Mouse (Mus musculus) testis, postnatal 14 days (tissue): Measurements from ENCODE around the gene Hadha.
A peak's percentile ranks its signal among the peaks of the same experiment; 100 is the strongest.

ENCODE experiments used
- DNase-seq: peaks from one replicate; pipeline ENCODE4 v3.0.0; 2021; ENCODE audit warnings: low spot score

Gene Hadha

DNA sequence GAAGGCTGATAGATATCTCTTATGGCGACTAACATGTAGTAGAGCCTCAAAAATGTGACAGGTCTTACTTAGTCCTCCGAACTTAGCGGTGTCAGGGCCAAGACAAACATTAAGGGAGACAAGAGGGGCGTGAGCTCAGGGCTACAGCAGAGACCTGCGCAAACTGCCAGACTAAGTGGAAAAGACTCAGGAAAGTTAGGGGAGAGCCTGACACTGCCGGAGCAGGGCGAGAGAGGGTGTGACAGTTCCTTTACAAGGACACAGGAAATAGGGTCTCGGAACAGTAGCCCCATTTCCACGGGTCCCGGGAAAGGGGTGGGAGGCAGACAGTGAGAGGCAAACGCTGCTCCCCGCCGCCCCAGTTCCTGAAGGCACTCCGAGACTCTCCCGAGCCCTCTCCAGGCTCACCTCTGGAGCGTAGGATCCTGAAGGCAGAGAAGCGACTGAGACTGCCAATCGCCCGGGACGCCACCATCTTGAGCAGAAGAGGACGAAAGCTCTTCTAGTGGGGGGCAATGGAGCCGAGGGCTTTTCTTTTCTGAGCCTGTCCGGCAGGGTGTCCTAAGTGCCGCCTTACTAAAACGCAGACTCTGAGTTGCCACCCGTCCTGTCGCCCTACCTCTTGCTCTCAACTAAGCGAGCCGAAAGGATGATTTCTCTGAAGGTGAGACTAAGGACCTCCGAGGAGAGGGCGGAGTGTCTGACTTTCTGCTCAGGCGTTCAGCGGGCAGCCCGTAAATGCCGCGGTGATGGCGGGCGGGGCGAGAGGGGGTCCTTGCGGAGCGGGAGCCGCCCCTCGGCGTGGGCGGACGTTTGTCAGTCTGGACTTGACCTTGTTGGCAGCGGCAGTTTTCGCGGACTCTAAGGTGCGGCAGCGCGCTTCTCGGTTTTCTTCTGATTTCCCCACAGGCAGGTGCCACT is at the start of gene Hadha, which contains the start of gene Hadhb:
Gene Hadha (minus strand): TSS at position 689 of the 921 bp plus-strand sequence.
Gene Hadhb (plus strand): TSS at position 775 of the 921 bp plus-strand sequence.
- DNase-seq = peak; percentile 92

DNA sequence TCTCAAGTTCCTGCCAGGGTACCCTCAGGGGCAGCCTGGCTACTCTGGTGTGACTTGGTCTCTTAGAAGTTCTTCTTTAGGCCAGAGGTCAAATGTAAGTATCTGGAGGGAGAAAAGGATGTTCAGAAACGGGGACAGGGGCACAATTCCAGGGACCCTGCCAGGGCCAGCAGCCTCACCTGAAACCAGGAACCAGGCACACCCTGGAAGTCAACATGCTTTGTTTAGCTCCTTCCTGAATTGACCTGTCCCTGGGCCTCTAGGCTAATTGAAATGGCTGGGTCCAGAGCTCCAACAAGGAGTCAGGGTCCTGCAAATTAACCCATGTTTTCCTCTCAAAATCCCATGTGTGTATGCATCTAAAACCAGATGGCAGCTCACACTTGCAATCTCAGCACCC is 49.5 kb upstream of the Hadha start:
- no peak for DNase-seq

DNA sequence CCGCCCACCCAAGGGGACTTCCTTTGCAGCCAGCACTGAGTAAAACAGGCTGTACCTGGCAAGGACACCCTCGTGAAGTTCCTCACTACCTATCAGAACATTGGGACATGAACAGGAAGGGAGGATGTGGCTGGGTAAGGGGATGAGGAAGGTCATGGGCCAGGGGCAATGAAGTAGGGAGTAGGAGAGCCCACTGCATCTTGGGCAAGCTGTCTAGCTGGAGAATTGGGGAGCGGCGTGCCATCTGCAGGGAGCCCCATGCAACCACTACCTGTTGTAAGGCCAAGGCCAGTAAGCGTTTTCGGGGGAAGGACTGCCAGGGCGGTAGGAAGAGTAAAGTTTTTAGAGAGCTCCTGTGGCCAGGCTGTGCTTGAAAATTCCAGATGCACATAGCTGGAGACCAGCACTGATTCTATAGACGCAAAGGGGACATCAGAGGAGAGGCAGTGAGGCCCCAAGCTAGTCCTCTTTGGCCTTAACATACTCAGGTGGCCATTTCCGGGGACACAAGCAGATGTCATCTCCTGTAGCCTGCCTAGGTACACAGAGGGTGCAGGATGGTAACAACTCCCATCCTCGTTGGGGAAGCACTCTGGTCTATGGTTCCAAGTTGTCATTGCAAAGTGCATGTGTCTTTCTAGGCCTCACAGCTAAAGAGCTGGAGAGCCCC is 48.4 kb upstream of the Hadha start:
- DNase-seq = no peak

DNA sequence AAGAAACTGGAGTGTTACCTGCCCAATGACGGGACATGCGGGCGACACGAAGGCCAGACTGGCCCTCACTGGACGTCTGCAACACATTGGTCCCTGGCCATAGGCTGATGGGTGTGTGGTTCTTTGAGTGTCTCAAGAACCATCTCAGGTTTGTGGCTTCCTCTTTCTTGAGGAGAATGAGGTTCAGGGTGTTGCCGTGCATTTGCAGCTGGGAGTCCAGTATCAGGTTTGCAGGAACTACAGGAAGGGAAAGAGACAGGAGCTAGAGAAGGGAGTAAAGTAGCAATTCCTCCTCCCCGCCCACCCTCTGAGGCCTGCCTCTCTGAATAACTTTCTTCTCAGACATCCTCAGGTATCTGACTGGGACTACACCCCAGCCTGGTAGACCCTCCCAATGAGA is 47.3 kb upstream of the Hadha start:
- DNase-seq = no peak

DNA sequence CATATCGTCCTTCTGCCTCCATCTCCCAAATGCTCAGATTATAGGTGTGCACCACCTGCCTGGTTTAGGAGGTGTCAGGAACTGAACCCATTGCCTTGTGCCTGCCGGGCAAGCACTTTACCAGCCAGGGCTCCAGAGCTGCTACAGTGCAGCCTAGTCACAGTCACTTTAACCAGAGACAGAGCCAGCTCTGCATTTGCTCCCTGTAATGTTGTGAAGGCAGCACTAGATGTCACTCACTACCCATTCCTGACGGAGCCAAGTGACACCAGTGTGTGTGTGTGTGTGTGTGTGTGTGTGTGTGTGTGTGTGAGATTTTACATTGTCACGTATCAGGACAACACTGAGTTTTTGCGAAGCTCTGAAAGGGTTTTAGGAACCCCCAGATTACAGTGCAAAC is 46.6 kb upstream of the Hadha start:
- no peak for DNase-seq

DNA sequence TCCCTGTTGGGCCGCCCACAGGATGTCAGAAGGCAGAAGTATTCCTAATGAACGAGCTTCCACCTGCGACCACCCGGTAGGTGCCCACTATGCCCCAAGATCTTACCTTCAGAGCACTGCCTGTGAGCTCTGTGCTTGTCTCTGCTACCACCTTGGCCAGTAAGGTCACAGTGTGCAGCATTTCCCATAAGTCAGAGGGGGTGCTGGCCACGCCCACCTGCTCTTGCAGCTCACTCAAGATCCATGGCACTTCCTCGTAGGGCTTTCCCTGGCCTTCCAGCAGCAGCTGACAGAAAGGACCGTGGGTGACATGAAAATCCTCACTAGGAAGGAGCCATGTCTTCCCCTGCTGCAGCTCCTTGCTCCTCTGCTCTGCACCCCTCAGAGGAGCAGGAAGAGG is 43.3 kb upstream of the Hadha start:
- DNase-seq = no peak

DNA sequence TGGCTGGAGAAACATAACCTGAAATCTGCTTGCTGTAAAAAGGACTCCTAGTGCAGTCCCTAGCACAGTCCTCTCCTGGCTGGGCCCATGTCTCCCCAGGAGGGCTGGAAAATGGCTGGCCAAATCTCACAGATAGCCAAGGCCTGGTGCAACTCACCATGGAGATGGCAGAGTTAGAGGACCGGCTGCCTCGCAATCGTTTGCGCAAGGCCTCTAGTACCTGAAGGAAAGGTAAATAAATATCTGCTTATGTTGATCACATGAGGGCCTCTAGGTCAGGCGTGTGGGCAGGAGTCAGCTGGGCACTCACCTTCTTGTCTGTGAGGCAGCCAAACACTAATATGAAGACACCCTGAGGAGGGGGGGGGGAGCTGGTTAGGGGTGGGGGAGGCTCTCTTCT is 40.4 kb upstream of the Hadha start:
- no peak for DNase-seq

DNA sequence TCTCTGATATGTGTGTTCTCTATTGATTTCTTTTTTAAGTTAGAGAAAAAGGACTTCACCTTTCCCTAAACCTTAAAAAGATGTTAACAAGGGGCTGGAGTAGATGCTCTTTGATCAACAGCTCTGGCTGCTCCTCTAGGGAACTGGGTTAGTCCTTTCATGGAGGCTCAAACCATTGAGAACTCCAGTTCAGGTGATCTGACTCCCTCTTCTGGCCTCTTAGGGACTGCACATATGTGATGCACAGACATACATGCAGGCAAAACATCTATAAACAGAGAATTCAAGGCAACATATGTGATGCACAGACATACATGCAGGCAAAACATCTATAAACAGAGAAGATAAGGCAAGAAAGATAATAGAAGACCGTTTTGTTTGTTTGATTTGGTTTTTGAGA is 37.5 kb upstream of the Hadha start:
- no peak for DNase-seq

DNA sequence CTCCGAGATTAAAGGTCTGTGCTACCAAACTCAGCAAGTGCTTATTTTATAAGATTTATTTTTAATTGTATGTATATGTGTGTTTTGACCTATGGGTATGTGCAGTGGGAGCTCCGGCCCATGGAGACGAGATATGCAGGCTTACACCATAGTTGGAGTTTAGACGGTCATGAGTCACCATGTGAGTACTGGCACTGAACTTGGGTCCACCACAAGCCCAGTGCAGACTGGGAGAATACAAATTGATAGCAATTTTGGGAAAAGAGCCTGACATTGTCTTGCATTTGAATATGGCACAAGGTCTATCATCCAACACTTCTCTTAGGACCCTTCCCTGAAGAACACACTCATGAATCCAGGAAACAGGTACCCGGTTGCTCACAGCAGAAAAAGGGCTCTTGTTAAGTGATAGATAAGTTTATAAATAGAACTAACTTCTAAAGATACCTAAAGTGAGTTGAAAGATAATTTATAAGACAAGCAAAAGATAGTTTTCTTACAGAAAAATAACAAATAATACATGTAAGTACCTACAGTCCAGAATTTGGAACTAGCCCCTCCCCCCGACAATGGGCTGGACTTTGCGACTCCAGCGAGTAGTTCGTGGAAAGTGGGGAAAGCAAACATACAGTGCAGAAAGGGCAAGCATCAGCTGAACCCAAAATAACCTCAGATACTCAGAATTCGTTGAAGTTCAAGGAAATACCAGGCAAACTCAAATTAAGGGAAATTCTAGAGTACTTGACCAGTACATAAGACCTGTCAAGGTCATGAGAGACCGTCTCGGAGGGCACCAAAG is 32.9 kb upstream of the Hadha start:
- no peak for DNase-seq

DNA sequence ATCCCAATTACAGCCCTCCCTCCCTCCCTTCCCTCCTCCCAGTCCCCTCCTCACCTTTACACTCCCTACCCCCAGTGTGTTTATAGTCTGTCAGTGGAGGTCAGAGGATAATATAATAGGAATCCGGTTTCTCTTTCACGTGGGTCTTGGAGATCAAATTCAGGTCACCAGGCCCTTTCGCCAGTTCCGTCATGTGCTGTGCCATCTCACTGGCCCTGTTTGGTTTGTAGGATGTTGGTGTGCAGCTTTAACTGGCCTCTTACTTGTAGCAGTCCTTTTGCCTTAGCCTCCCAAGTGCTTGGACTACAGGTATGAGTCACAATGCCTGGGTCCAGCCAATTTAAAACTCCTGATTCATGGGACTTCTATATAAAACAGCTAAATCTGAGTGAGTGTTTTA is 20.8 kb upstream of the Hadha start:
- DNase-seq = no peak

DNA sequence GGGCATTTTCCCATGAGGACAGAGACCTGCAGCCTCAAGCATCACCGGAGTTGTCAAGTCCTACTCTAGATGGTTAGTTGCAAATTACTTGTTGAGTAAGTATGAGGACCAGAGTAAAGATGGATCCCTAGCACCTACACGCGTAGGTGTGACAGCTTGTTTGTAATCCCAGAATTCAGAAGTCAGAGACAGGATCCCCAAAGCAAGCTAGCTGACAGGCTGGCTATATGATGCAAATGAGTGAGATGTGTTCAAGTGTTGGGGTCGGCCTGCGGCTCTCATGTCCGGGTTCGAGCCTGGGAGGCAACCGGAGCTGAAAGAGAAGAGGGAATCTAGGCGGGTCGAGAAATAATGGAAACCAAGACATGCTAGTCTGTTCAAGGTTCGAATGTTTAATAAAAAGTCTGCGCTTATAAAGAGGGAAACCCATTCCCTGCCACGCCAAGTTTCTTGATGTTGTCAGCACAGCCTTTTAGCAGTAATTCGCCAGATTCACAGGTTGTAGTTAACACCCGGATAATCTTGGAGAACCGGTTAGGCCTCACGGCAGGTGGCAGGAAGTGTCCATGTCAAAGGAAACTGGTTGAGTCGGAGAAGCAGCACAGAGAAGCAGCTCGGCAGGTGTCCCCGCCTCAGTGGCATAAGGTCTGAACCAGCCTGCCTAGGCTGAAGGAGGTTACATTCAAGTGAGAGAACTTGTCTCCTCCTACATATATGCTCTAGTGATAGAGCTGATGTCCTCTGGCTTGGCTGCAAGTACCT is 18.1 kb upstream of the Hadha start:
- DNase-seq = no peak

DNA sequence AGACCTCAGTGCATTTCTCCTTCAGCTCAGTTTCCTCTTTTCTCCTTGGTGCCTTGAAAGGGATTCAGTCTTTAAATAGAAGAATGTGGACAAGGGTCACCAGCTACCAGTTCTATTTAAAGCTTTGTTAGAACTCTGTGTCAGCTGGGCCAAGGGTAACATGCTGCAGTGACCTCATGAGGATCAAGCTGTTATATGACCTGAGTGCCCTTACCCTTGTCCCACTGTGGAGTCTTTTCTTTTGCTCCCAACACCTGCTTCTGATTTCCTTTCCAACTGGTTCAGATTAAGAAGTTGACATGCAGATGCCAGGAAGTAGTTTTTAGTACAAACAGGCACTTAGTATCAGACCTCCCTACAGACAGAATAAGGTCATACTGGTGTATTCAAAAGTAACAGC is 17.2 kb upstream of the Hadha start:
- DNase-seq = no peak

DNA sequence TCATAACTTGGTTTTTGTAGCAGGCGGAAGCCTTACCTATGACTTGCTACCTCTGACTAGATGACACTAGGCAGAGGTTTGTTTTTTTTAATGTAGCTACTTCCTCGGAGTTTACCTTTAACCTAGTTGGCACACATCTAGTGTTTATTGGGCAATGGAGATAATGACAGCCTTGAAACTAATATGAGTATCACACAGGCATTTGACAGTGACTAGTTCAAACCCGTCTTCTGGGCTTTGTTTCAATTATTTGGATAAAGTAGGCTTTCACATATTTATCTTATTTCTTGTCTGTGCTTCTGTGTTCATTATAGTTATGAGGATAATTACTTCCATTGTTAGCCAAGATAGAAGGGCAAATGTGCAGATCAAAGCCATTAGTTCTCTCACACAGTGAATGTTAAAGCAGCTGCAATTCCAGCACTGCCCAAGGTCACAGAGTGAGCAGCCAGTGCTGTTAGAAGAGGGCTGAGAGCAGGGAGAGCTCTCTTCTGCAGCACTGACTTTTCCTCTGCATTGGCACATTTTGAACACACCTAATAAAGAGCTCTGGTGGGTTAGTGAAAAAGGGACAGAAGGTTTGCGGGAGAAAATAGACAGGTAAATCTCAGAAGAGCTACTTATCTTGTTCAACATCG is 15.5 kb upstream of the Hadha start:
- peak; percentile 64 for DNase-seq

DNA sequence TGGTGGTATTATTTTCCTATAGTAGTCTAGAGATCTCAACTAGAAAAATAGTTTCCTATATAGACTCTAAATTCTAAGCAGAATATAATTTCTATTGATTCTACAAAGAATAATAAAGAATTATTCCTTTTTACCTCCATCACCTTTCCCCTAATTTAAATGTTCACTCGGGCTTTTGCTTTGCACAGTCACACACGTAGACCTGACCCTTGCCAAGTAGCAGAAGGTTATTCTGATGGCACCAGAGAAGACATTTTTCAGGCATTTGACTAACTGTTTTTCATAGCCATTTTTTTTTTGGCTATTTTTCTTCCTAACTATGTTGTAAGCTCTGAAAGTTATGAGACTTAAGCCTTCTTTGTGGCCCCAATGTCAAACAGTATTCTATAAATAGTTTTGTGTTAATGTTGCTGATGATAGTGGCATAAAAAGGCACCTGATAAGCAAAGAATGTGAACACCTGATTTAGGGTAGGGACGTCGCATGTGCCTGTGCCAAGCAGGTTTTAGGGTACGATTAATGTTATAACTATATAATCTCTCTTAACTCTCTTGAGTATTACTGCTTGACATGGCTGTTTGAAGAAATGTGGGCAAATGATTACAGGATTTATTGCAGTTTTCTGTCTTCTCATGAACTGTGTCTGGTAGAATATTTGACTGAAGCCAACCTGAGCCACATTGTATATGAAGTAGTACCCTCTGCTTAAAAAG is 10.4 kb upstream of the Hadha start:
- no peak for DNase-seq

DNA sequence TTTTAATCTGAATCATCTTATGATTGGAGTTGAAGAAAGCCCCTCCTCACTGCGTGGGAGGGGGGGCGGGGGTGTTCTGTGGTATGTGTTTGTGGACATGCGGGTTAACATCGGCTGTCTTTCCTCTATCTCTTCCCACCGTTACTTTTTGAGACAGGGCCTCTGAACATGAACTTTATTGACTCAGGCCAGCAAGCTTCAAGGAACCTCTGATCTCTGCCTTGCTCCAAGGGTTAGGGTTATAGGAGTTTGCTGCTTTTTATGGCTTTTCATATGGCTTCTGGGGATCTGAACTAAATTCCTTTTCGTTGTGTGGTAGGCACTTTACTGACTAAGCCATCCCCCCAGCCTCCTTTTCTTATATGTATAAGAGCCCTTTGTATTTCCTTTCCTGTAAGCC is 7.4 kb upstream of the Hadha start:
- DNase-seq = no peak

DNA sequence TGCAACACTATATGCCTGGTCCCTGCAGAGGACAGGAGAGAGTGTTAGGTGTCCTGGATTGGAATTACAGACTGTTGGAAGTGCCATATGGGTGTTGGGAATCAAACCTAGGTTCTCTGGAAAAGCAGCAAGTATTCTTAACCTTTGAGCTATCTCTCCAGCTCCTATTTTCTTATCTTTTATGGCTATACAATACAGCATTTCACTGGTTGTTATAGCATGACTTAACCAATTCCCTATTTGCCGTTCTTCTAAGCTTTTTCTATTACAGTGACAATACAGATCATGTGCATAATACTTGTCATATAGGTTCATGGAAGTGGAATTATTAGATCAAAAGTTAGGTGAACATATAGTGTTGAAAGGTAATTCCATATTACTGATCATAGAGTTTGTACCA is 6.9 kb upstream of the Hadha start:
- DNase-seq = no peak

DNA sequence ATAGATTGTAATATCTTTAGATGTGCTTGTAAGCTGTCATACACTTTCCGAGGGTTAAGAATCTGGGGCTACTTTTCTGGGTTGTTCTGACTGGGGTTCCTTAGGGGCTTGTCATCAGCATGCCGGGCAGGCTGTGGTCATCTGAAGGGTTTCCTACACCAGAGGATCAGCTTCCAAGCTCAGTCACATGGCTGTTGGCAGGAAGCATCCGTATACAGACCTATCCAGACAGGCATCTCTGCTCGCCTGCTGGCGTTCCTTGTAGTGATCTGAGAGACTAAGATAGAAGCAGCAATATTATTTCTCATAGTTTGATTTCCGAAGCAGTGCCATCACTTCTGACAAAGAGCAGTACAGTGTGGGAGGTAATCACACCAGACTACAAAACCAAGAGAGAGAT is 4.6 kb upstream of the Hadha start:
- no peak for DNase-seq

DNA sequence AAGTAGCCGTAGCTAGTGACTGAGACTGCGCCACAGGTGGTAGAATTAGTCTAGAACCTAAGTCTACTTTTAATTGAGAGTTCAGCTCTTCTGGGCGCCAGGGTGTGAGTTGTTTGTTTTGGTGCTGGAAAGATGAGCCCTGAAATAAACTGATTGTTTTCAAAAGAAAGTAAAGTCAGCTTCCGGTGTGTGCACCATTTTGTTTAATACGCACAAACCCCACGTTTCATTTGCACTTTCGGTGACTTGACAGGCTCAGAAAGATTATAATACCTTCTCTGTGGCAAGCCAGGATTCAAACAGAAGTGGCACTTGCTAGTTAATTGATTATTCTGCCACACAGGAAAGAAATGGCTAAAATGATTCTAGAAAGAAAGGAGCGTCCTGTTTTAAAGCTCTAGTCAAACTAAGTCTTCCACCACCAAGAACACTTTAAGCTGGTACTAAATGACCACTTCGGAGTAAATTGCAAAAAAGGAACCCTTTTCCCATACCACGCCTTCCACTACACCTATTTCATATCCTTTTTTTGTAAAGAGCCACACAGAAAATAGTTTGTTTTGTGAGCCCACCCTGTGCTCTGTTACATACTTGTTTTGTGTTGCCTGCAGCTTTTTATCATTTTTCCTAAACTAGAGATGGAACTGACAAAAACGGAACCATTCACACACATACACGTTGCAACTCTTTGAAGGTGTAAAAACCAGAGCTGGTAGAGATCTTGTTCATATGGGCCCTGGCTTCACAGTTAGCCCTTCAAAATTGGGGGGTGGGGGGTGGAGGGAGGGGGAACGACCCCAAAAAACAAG is 1.1 kb upstream of the Hadha start:
- no peak for DNase-seq

DNA sequence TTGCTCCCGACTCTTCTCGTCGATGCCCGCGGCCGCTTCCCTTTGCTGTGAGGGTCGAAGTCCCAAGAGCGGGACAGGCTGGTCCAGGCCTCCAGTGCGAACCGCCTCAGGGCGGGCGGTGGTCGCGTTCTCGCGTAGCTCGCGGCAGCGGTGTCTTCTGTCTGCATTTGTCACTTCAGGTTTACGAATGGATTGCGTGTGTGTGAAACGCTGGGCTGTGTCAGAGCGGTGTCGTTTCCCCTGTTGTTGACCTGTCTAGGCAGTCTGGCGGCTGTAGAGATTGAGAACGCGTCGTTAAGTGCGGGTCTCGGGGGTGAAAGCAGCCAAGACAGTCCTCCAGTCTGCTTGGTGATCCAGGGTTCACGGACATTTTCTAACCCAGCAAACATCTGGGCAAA is 432 bp upstream of the Hadha start:
- DNase-seq = no peak

DNA sequence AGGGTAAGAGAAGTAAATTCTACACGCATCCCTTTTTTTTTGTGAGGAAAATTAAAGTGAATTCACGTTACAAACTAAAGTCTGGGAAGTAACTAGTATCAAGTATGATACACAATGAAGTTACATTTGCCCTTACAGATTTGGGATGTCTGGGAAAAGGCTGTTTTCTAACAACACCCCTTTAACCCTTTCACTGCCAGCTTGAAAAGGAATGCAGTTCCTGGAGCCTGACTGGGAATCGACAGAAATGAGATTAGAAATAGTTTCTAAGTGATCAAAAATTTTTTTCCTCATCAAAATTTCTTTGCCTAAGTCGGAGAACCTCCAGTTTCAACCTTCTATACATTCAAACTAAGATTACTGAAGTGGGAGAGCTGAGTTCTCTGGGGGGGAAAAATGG is 949 bp downstream of the Hadha start:
- DNase-seq = no peak
